Mouse (Mus musculus): ENCODE data around the gene Sirpa. TPM values are rescaled to one million over a fixed set of nuclear protein-coding genes. Genes with fewer than 3 reads are reported as not detected.

Sirpa gene
- 5.1 and 8.0 TPM in 2 replicates for total RNA-seq (2014; fragmentation: Nextera tagmentation)
- total RNA-seq (2017), result 0.52 and 2.7 TPM in 2 replicates

GRCm38 (mm10) chr2:129592459-129593140, at the start of gene Sirpa:
Gene Sirpa (plus strand): TSS chr2:129592835.
- ATAC-seq (replicated peaks; ENCODE audit: low FRiP score, low TSS enrichment, poor library complexity, severe bottlenecking), result 0 out of 2 replicates have a peak, but pooled peaks have one; percentile 11

- no peak for ATAC-seq (replicated peaks; ENCODE audit: low FRiP score, low TSS enrichment, poor library complexity, severe bottlenecking)
Observed at GRCm38 (mm10) chr2:129544448-129544847, 48.2 kb upstream of the Sirpa start.

GRCm38 (mm10) chr2:129544919-129545318, 47.7 kb upstream of the Sirpa start:
- no peak for ATAC-seq (replicated peaks; ENCODE audit: low FRiP score, low TSS enrichment, poor library complexity, severe bottlenecking)

- ATAC-seq (replicated peaks; ENCODE audit: low FRiP score, low TSS enrichment, poor library complexity, severe bottlenecking), result no peak
Observed at GRCm38 (mm10) chr2:129545596-129545995, 47.0 kb upstream of the Sirpa start.

- ATAC-seq (replicated peaks; ENCODE audit: low FRiP score, low TSS enrichment, poor library complexity, severe bottlenecking), result no peak
Observed at GRCm38 (mm10) chr2:129546772-129547171, 45.9 kb upstream of the Sirpa start.

- no peak for ATAC-seq (replicated peaks; ENCODE audit: low FRiP score, low TSS enrichment, poor library complexity, severe bottlenecking)
Observed at GRCm38 (mm10) chr2:129549537-129550135, 43.0 kb upstream of the Sirpa start.

GRCm38 (mm10) chr2:129550781-129551180, 41.9 kb upstream of the Sirpa start:
- ATAC-seq (replicated peaks; ENCODE audit: low FRiP score, low TSS enrichment, poor library complexity, severe bottlenecking), result no peak

- ATAC-seq (replicated peaks; ENCODE audit: low FRiP score, low TSS enrichment, poor library complexity, severe bottlenecking), result no peak
Observed at GRCm38 (mm10) chr2:129556081-129556480, 36.6 kb upstream of the Sirpa start.

- no peak for ATAC-seq (replicated peaks; ENCODE audit: low FRiP score, low TSS enrichment, poor library complexity, severe bottlenecking)
Observed at GRCm38 (mm10) chr2:129558008-129558874, 34.4 kb upstream of the Sirpa start.

- no peak for ATAC-seq (replicated peaks; ENCODE audit: low FRiP score, low TSS enrichment, poor library complexity, severe bottlenecking)
Observed at GRCm38 (mm10) chr2:129558875-129559219, 33.8 kb upstream of the Sirpa start.

- ATAC-seq (replicated peaks; ENCODE audit: low FRiP score, low TSS enrichment, poor library complexity, severe bottlenecking), result no peak
Observed at GRCm38 (mm10) chr2:129561796-129562195, 30.8 kb upstream of the Sirpa start.

GRCm38 (mm10) chr2:129563944-129564709, 28.5 kb upstream of the Sirpa start:
- ATAC-seq (replicated peaks; ENCODE audit: low FRiP score, low TSS enrichment, poor library complexity, severe bottlenecking), result no peak

- ATAC-seq (replicated peaks; ENCODE audit: low FRiP score, low TSS enrichment, poor library complexity, severe bottlenecking), result no peak
Observed at GRCm38 (mm10) chr2:129569120-129569519, 23.5 kb upstream of the Sirpa start.

- no peak for ATAC-seq (replicated peaks; ENCODE audit: low FRiP score, low TSS enrichment, poor library complexity, severe bottlenecking)
Observed at GRCm38 (mm10) chr2:129569556-129569955, 23.1 kb upstream of the Sirpa start.

- ATAC-seq (replicated peaks; ENCODE audit: low FRiP score, low TSS enrichment, poor library complexity, severe bottlenecking), result no peak
Observed at GRCm38 (mm10) chr2:129573701-129574273, 18.8 kb upstream of the Sirpa start.

- ATAC-seq (replicated peaks; ENCODE audit: low FRiP score, low TSS enrichment, poor library complexity, severe bottlenecking), result no peak
Observed at GRCm38 (mm10) chr2:129574395-129575046, 18.1 kb upstream of the Sirpa start.

- ATAC-seq (replicated peaks; ENCODE audit: low FRiP score, low TSS enrichment, poor library complexity, severe bottlenecking), result no peak
Observed at GRCm38 (mm10) chr2:129575113-129575512, 17.5 kb upstream of the Sirpa start.

GRCm38 (mm10) chr2:129576611-129577447, 15.8 kb upstream of the Sirpa start:
- ATAC-seq (replicated peaks; ENCODE audit: low FRiP score, low TSS enrichment, poor library complexity, severe bottlenecking), result no peak
